Mouse (Mus musculus) MN1 (cell line): ENCODE data around the gene Kdm2b.
"Not testable (repeated sequence)": the region's sequence is repeated elsewhere in the genome, so short reads cannot be mapped to it uniquely, and the experiment has no call there.

Experiments used
- DNase-seq: peaks from one replicate; pipeline ENCODE4 v3.0.0-alpha.2; 2016; ENCODE audit warnings: low spot score

The Kdm2b gene

DNA sequence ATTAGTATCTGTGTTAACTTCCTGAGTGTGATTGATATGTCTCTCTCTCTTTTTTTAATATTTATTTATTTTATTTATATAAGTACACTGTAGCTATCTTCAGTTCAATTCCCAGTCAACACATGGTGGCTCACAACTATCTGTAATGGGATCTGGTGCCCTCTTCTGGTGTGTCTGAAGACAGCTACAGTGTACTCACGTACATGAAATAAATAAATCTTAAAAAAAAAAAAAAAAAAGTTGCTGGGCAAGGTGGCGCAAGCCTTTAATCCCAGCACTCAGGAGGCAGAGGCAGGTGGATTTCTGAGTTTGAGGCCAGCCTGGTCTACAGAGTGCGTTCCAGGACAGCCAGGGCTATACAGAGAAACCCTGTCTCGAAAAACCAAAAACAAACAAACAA is 14.9 kb downstream of the Kdm2b start:
- DNase-seq = not testable (repeated sequence)

DNA sequence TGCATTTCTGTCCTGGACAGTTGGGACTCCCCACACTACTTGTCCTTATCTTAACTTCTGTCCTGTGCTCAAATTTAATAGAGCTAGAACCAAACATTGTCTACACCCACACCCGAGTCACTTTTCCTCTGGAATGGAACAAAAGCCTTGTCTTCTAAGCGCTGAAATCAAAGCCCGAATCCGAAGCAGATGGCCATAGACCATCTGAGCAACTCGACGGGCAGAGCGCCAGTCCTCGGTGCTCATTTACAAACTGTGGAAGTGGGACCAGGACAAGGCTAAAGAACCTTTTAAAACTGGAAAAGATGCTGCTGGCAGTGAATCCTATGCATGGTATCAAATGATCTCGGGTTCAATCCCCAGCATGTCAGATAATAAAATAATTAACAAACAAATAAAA is 17.5 kb downstream of the Kdm2b start:
- no peak for DNase-seq

DNA sequence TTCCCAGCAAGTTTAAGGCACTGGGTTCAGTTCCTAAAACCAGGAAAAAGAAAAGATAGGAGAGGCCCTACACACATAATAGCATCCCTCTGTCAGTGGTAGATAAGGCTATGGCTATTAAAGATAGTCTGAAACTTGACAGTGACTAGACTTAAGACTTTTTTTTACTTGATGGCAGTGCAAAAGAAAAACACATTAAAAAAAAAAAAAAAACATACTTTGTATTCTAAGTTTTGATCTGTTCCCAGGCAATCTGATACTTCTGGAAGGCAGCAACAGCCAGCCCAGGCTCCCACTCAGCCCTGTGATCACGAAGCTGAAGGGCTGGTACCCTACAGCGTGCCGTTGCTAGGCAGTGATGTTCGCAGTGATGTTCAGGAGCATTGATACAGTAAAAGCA is 18.2 kb downstream of the Kdm2b start:
- no peak for DNase-seq

DNA sequence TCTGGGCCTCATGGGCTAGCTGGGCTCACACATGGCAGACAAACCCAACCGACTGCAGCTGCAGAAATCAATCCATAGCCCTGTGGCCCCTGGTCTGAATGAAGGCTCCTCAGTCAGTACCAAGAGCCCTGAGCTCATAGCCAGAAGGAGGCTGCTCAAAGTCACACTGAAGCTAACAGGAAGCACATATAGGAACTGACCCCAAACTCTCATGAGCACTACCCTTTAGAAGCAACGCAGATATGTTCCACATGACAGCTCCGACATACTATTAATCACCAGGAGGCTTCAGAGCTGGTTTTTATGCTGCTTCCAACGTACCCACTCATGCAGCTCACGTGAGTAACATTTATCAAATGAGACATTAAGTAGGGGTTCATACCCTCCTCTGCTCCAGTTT is 19.6 kb downstream of the Kdm2b start:
- no peak for DNase-seq

DNA sequence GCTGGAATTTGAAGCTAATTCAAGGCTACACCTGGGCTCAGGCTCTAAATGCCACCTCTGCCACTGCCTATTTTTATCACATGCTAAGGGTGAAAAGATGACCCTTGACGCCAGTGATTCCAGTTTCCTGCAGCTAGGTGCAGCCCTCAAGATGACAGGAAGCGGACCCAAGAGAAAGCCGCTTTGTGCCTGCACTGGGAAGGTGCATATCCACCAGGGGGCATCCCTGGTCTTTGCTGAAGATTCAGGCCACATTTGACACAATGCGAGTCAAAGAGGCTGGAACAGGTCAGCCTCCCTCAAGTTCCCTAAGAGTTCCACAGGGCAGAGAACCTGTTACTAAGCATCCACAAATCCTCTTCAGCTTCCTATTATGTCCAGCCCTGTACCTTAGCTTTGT is 21.3 kb downstream of the Kdm2b start:
- peak; percentile 62 for DNase-seq

DNA sequence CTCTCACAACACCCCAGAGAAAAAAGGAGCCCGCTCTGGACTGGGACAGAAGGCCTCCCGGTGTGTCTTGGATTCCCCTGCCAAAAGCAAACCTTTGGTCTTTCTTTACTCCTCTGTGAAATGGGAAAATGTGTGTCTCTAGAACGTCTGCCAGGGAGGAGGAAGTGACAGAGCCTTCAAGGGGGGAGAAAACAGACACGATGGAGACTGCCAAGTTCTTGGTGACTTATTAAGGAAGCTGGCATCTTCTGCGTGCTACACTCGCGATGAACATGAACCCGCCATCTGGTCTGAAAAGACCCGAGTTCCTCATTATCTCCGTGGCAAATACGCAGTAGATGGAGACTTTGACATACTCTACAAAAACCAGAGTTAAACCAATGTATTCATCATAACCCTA is 24.2 kb downstream of the Kdm2b start:
- DNase-seq = no peak

DNA sequence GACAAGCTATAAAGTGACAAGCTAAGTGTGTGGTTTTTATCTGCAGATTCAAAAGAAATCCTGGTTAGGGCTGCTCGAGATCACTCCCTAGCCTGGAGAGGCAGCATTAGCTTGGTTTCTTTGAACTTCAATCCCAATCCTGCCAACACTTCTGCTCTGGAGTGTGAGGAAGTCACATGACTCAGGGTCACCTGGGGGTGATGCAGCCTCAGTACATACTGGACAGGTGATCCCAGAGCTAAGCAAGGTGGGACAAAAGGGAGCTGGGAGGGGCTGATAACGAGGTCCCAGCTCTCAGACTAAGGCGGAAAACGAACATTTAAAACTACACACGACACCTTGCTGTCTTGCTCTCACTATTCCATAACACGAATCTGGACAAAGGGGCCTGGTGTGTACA is 24.8 kb downstream of the Kdm2b start:
- DNase-seq = no peak

DNA sequence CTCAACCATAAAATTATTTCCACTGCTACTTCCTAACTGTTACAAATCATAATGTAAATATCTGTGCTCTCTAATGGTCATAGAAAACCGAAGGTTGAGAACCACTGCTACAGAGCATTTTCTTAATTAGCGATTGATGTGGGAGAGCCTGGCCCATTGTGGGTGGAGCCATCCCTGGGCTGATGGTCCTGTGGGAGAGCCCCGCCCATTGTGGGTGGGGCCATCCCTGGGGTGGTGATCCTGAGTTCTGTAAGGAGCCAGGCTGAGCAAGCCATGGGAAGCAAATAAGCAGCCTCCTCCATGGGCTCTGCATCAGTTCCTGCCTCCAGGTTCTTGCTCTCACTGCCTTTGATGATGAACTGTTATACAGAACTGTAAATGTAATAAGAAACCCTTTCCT is 27.7 kb downstream of the Kdm2b start:
- no peak for DNase-seq

DNA sequence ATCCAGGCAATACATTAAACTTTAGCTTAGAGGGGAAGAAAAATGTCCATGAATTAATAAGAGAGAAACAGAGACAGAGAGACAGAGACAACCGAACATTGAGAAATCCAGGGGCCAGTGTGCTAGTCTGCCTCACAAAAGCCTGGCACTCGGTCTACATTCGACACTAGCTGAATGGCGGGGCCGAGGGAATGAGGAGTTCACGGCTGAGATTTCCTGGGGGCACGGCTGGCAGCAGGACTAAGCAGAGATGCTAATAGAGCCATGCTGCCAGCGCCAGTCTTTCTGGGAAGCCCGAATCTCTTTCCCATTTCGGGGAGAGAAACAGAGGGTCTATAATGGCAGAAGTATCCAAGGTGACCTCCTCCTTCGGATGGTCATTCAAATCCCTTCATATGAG is 30.2 kb downstream of the Kdm2b start:
- DNase-seq = no peak

DNA sequence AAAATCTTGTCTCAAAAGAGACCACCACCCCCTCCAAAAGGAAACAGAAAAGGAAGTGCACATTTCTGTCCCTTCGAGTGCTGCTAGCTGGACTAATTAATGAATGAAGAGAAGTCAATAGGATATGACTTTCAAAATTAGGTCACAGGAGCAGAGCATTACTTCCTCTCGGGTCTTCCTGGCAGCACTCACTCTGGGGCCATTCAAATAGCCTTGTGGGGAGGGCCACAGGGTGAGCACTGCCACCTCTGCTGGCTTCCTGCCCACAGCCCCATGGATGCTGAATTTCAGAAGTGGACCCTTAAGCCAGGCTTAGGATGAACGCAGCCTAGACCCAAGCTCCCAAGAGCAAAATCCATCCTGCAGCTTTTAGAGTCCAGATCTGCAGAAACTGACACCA is 33.6 kb downstream of the Kdm2b start:
- no peak for DNase-seq

DNA sequence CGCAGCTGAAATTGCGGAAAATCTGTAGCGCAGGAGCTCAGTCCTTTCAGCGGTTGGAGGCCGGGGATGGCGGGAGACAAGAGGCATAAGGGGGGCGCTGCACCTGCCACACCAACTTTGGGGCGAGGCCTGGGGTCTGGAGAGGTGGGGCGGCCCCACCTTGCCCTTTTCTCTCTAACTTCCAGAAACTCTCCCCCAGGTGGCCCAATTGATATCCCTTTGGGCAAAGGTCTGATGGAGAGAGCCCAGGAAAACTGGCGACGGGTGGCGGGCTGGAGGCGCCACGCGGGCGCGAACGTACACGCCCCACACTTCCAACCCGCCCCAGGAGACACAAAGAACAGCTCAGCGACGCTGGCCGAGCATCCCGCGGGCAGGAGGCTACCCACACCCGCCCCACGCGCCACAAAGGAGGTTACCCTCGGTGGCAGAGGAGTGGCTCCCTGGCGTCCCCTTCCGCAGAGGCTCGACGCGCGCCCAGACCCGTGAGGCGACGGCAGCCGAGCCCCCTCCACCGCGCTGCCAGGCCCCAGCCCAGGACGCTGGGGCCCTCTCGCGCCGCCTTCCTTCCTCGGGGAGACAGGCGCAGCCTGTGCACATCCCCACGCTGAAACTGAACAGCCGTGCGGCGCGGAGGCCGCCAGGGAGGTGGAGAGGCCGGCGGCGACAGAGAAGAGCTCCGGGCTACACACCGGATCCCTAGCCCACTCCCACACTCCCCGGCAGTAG is 37.5 kb downstream of the Kdm2b start:
- no peak for DNase-seq

DNA sequence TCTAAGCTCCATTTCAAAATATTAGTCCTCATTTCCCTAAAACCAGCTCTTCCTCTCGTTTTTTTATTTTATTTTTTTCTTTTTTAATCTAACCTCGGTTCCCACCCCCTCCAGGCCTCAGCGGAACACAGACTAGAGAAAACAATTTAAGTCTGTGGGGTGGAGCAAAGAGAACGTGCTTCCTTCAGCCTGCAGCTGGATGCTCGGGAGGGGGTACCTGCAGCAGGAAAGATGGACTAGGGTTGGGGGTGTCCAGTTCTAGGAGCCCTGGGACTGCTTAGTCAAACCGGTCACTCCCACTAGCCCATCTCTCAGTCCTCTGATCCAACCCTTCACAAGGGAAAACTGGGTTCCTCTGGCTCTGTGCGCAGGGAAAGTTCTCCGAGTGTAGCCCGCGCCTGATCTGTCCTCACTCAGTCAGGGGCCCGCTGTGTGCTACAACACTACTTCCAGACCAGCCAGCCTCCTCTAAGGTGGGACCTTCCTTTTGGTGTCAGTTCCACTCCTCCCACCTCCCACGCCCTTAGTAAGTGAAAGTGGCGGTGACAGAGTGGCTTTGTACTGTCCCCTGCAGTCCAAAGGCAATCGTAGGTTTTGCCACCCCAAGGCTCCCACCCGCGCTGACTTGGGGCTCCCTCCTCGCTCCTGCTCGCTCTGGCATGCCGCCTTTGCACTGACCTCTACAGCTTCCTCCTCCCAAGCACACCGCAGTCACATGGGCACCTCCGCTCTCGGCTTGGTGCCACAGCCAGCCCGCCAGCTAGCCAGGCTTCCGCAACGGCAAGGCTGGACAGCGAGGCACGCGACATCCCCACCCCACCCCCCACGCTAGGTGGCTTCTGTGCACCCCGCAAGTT is 38.3 kb downstream of the Kdm2b start:
- DNase-seq = peak; percentile 10

DNA sequence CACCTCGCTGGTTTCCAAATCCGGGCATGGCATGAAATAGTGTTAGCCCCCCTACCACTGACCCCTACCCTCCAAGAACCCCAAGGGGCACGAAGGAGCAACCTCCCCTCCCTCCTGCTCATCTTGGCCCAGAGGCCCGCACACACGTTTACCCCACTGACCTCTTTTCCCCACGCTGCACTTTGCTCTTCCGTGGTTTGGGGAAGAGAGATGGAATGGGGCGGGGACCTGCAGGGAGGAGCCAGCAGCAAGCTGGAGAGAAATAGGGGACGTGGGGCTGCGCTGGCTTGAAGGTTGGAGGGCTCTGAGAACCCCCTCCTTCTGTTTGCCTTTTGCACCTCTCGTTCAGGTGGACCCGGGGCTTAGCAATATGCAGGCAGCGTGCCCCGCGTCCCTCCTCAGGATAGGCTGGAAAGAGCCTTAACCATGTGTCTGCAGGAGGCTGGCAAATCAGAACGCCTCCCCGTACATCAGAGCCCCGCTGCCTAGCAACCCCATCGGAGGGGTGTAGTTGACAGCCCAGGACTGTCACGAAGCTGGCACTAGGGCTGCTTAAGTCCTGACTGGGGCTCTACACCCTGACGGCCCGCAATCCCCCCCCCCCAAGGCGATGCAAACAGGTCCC is 39.2 kb downstream of the Kdm2b start:
- peak; percentile 66 for DNase-seq

DNA sequence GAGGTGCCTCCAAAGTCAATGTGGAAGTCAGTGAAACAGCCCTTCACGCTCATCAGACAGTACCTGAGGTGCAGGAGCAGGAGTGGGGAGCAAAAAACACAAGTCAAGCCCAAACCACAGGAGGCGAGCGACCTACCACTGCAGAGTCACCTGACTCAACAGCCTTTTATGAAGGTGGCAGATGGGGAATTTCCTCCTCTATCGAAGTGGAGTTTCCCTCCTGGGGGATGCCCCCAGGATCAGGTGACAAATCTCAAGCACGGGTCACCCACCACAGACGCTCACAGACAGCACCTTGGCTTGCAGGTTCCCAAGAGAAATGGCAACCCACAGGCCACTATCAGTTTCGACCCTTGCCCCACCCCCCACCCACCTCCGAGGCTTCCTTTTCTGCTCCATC is 40.5 kb downstream of the Kdm2b start:
- DNase-seq = no peak

DNA sequence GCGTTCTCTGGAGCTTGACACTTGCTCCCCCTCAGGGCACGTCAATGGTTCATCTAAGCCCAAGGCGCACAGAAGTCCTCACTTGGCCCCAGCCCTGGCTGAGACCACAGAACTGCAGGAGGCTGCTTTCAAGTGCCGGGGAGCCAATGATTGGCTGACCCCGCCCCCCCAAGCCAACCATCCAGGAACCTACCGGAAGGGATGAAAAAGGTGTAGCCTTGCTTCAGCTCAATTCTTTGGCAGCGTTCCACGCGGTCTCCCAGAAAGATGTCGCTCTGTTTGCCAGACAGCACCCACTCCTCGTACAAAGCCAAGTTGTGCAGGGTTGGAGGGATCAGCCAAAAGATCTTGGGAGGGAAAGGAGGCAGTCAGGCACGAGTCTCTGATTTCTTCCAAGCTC is 42.1 kb downstream of the Kdm2b start:
- no peak for DNase-seq

DNA sequence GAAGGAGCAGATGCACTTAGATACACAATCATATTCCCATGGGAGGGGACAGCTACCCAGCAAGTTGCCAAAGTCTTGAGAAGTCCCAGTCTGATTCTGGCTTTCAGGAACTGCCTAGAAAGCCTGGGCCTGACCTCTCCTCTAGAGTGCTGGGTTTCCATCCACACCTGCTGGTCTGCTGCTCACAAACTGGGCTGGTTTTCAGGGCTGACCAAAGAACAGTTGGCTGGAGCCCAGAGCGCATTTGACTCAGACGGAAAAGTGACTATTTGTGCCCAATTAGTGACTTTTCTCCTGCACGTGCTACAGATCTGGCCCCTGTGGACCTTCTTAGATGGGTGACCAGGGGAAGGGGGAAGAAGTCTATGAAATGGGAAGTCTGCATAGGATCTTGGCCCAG is 50.9 kb downstream of the Kdm2b start:
- peak; percentile 13 for DNase-seq

DNA sequence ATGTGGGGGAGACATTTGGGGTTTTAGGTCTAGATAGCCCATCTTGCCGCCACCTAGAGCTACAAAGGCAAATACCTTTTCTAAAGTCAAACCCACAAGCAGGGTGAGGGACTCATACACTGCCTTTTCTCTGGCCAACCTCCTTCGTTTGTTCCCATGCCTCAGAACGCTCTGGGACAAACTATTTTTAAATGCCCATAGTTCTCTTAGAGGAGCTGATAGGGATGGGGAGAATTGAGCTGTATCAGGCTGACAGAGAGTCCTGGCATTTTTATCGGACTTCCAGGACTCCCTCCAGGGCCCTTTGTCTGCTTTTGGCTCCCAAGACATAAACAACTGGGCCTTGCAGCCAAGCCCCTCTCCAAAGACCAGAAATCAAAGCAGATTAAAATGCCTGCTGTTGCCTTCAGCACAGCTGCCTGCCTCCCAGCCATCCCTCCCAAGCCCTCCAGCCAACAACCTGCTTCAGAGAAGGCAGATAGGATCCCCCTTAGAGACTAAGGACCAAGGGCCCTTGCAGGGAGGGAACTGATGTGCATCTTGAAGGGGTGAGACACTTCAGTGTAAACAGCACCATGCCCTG is 51.6 kb downstream of the Kdm2b start:
- DNase-seq = no peak

DNA sequence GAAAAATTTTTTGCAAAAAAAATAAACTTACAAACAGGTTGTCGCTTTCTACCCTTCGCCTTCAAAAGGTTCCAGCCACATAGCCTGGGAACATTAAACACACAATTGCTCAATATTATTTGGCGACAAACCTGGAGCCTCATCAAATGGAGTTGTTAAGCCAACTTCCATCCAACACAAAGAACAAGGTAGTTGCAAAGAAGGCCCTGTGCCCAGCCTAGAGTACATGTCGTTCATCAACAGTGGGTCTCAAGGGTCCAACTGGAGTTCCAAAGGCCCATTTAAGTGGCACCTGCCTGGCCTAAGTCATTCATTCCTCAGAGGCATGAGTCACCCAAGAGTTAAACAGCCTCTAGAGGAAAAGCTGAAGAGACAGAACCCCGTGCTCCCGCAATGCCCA is 52.6 kb downstream of the Kdm2b start:
- DNase-seq = no peak

DNA sequence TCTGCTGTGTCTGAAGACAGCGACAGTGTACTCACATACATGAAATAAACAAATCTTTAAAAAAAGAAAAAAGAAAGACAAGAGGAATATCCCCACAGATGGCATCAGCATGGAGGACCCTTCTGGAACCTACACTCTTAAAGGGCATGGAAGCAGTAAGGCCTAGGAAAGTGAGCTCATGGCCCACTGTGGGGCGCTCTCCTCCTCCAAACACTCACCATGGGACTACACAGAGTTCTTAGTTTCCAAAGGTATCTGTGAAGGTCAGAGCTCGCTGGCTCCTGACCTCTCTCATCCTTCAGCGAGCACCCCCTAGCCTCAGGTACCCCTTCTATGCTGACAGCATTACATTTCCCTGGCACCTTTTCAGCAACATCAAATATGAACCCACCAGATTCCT is 53.8 kb downstream of the Kdm2b start:
- DNase-seq = no peak

DNA sequence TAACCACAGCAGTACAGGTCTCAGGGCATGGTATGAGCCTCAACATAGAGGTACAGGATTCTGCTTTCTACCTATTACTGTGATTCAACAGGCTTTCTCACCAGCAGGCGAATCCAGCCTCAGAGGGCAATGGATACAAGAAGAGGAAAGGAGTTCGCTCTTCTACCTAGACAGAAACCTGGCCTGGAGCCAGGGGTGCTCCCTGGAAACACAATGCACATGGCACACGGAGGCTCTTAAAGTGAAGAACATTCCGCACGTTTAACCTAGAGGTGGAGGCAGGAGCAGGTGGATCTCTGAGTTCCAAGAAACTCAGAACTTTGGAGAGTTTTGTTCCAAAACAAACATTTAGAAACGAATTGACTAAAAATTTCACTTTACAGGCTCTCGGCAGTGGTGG is 58.6 kb downstream of the Kdm2b start:
- no peak for DNase-seq

DNA sequence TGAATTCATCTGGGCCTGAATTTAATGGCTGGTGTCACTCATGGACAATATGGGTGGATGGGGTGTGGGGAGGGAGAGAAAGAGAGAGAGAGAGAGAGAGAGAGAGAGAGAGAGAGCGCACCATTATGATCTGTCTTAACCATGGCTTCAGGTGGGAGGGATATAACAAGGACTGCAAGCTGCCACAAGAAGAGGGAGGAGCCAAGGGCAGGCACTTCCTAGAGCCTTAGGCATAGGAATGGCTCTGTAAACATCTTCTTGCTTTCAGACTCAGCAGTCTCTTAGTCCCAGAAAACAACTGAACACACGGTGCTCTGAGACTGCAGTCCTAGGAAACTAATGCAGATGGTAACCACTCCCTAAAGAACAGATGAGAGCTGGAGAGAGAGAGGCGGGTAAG is 61.3 kb downstream of the Kdm2b start:
- no peak for DNase-seq

DNA sequence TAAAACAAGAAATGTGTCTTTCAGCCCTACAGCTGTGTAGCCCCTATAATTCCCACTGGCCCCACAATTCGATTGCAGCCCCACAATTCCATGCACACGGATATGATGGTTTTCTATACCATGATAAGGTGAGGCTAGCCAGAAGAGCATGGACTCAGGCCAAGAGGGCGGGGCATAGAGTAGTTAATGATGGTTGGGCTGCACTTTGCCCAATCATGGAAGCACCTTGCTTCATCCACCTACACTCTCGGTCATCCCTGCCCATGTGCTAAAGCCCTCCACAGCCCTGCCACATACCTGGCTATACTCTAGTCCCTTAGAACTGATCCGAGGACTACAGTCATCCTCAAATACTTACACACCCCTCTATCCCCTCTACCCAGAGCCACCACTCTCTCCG is 61.9 kb downstream of the Kdm2b start:
- no peak for DNase-seq

DNA sequence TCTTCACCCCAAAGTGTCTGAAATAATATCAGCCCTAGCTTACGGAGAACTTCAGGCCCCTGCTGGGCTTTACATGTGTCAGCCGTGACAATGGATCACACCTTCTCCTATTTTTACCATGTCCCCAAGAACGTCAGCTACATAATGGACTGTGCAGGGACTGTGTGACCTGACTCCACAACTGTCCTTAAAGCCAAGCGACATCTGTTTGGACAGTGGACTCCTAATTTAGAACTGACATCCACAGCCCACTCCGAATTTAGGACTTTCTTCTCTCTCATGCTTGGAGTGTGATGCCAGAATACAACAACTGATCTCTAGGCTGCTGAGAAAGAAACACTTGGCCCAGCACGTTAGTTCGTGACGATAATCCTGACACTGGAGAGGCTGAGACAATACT is 62.5 kb downstream of the Kdm2b start:
- DNase-seq = no peak
